Mouse (Mus musculus) bone marrow, adult 2 months (tissue): ENCODE data around the gene Aff4. TPM values are rescaled to one million over a fixed set of nuclear protein-coding genes. Genes with fewer than 3 reads are reported as not detected.
"Not testable (repeated sequence)": the region's sequence is repeated elsewhere in the genome, so short reads cannot be mapped to it uniquely, and the experiment has no call there.

Source experiments
- H3K27ac ChIP-seq: fragments of 200-500 bp; 2 replicates; pipeline ENCODE4 v1.5.1; 2012; ENCODE audit warnings: low read depth, mild to moderate bottlenecking, control low read depth, inconsistent platforms, low read length; ENCODE audit not compliant: control insufficient read depth, poor library complexity, insufficient read depth
- H3K4me1 ChIP-seq: fragments of 200-500 bp; 2 replicates; pipeline ENCODE4 v1.6.1; 2011; ENCODE audit warnings: low read length; ENCODE audit not compliant: control insufficient read depth, insufficient read depth
- H3K4me3 ChIP-seq: fragments of 200-500 bp; replicated peaks from 2 replicates; pipeline ENCODE3; 2011; ENCODE audit warnings: mild to moderate bottlenecking, low read depth, low read length, control low read depth; ENCODE audit not compliant: control insufficient read depth
- CTCF ChIP-seq: fragments of 200-500 bp; IDR thresholded peaks from 2 replicates; pipeline ENCODE4 v1.5.1; 2011; ENCODE audit warnings: low read length, control low read depth; ENCODE audit not compliant: control insufficient read depth, insufficient read depth
- POLR2A ChIP-seq: fragments of 200-500 bp; IDR thresholded peaks from 2 replicates; pipeline ENCODE4 v1.6.1; 2011; ENCODE audit warnings: low read depth, mild to moderate bottlenecking, control low read depth, low read length, borderline replicate concordance; ENCODE audit not compliant: control insufficient read depth
- WGBS: fragments of 180-500 bp; shearing (Covaris S2); methylation state at CpG from one replicate; pipeline ENCODE4 v1.1.7; 2018; 5-methylcytosine and 5-hydroxymethylcytosine counted together
- polyA plus RNA-seq: library from polyadenylated mRNA; stranded (reverse); fragments of >200 nt; gene quantifications from 2 replicates; pipeline ENCODE4 v1.2.4, GENCODE M21; 2011; ENCODE audit warnings: low replicate concordance; ENCODE audit not compliant: missing spikeins, insufficient read depth, insufficient read length

Gene Aff4
- polyA plus RNA-seq: 7.9 and 36.2 TPM in 2 replicates

GRCm38 (mm10) chr11:53350291-53351223 is at the start of gene Aff4:
Gene Aff4 (plus strand): TSS chr11:53350833.
- WGBS: under 1% methylated on average over 113 of the region's 127 CpGs
- H3K4me3 ChIP-seq: peak within 1 kb of the TSS; percentile 84
- H3K27ac ChIP-seq: peak within 1 kb of the TSS; percentile 99
- no peaks in the 10 kb centered on the region for H3K4me1 ChIP-seq
- peak; percentile 77; the same call in 1 of the 2 replicates for TF ChIP-seq POLR2A
- TF ChIP-seq CTCF: no peak

GRCm38 (mm10) chr11:53301167-53301515 is 49.5 kb upstream of the Aff4 start:
- TF ChIP-seq CTCF (no peak), POLR2A (no peak)
- peak overlapping the region; percentile 100 for H3K27ac ChIP-seq
- peaks cover 3% of the 10 kb centered on the region; the same call in 1 of the 2 replicates for H3K4me1 ChIP-seq
- 44% methylated on average over 9 of the region's 9 CpGs for WGBS
- H3K4me3 ChIP-seq: peak overlapping the region; percentile 79

GRCm38 (mm10) chr11:53304044-53304840 is 46.4 kb upstream of the Aff4 start:
- WGBS: 87% methylated on average over 14 of the region's 14 CpGs
- Histone ChIP-seq H3K27ac (no peak overlapping the region), H3K4me1 (peaks cover 2% of the 10 kb centered on the region; the same call in 1 of the 2 replicates), H3K4me3 (no peak overlapping the region)
- TF ChIP-seq POLR2A (no peak), CTCF (no peak)

DNA sequence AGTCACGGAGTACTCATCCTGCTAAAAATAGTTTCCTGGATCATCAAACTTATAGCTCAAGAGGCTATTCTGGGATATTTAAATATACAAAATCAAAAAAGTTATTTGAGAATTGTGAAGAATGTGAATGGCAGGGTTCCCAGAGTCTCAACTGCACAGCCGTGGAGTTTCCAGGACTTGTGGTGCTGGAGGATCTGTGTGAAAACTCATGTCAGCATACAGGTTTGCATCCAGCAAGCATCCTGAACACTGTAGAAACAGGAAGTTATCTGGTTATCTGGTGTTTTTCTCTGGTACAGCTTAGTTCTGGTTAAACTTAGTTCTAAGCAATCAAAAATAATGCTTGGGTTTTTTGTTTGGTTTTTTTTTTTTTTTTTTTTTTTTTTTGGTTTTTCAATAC is 43.7 kb upstream of the Aff4 start:
- H3K4me1 ChIP-seq: peaks cover 2% of the 10 kb centered on the region; the same call in 1 of the 2 replicates
- 41% methylated on average over 2 of the region's 2 CpGs for WGBS
- no peak for TF ChIP-seq CTCF
- TF ChIP-seq POLR2A: no peak
- no peak overlapping the region for H3K4me3 ChIP-seq
- H3K27ac ChIP-seq: no peak overlapping the region

DNA sequence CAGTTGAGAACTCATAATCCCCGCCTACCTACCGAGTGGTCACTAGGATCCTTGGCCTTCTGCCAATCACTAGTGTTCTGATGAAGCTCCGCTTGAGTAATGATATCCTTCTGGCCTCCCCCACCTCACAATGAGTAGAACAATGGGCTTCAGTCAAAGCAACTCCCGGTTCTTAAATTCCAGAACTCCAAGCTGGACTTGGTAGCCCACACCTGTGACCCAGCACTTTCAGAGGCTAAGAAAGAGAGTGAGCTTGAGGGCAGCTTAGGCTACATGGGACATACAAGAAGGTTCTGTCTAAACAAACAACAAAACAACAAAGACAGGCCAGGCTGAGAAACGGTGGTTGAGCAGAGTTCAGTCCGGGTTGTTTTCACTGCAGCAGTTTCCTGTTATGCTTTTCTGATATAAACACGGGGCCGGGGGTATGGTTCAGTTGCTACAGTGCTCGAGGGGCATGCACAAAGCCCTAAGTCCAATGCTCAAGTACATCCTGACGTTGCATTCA is 43.0 kb upstream of the Aff4 start:
- no peak for TF ChIP-seq POLR2A
- TF ChIP-seq CTCF: no peak
- Histone ChIP-seq H3K4me3 (no peak overlapping the region), H3K27ac (no peak overlapping the region; the same call in 1 of the 2 replicates), H3K4me1 (peaks cover 3% of the 10 kb centered on the region; the same call in 1 of the 2 replicates)
- 35% methylated on average over 10 of the region's 10 CpGs for WGBS

GRCm38 (mm10) chr11:53308251-53308864 is 42.3 kb upstream of the Aff4 start:
- H3K4me1 ChIP-seq: peaks cover 4% of the 10 kb centered on the region; the same call in 1 of the 2 replicates
- H3K27ac ChIP-seq: peak overlapping the region; percentile 53; the same call in 1 of the 2 replicates
- TF ChIP-seq CTCF: no peak
- H3K4me3 ChIP-seq: no peak overlapping the region

DNA sequence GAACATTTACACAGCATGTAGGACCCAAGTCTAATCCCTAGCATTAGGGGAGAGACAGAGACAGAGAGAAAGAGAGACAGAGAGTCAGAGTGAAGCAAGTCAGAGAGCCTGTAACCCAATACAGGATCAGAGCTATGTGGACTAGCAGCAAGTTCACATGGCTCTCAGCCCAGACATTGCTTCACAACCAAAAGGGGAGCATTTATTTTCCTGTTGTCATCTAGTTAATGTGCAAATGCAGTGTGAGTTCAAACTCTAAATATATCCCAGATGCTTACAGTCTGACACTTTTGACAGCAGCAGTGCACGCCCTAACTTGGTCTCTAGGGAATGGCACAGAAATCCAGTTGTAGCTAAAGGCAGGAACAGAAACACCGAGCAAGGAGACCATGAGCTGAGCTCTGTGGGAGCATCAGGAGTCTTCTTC is 41.7 kb upstream of the Aff4 start:
- H3K4me1 ChIP-seq: peaks cover 4% of the 10 kb centered on the region; the same call in 1 of the 2 replicates
- H3K27ac ChIP-seq: peak overlapping the region; percentile 33; the same call in 1 of the 2 replicates
- 30% methylated on average over 2 of the region's 2 CpGs for WGBS
- H3K4me3 ChIP-seq: no peak overlapping the region
- TF ChIP-seq POLR2A (no peak), CTCF (no peak)

DNA sequence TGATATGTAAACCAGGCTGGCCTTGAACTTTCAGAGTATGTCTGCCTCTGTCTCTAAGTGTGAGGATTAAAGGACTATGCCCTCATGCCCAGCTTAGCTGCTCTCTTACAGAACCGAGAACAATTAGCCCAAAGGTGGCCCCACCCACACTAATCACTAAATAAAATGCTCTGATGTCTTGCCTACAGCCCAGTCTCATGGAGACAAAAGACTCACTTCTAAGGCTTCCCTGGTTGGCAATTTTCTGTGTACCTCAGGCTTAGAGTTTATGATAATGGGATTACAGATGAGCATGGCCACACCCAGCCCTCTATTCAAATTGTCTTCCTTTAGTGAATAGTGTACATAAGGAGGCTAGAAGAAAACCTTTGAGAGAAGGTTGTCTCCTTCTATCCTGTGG is 39.2 kb upstream of the Aff4 start:
- Histone ChIP-seq H3K4me1 (peaks cover 4% of the 10 kb centered on the region; the same call in 1 of the 2 replicates), H3K4me3 (no peak overlapping the region), H3K27ac (no peak overlapping the region)
- TF ChIP-seq POLR2A (no peak), CTCF (no peak)
- WGBS: 81% methylated on average over 1 of the region's 1 CpGs

DNA sequence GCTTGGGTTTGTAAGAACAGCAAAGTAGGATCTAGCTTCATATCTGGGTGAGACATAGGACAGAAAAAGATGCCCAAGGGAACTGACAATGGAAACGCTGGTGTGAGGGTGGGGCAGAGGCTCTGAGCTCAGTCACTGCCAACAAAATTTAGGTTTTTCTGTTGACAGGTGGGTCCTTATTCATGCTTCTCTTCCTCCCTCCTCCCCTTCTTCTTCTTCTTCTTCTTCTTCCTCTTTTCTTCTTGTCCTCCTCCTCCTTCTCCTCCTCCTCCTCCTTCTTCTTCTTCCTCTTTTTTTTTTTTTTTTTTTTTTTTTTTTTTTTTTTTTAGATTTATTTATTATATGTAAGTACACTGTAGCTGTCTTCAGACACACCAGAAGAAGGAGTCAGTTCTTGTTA is 37.8 kb upstream of the Aff4 start:
- not testable (repeated sequence) for H3K4me1 ChIP-seq, H3K4me3 ChIP-seq
- peak overlapping the region; percentile 39; the same call in 1 of the 2 replicates for H3K27ac ChIP-seq
- WGBS: 0% methylated on average over 1 of the region's 1 CpGs
